Mouse (Mus musculus) ES-E14 (cell line): Measurements from ENCODE around the gene Nectin2.

ENCODE experiments used
- CHD2 ChIP-seq: IDR thresholded peaks from 2 replicates; pipeline ENCODE4 v1.6.1; 2014; ENCODE audit warnings: mild to moderate bottlenecking, low read depth, low read length, inconsistent platforms
- HCFC1 ChIP-seq: IDR thresholded peaks from 2 replicates; pipeline ENCODE4 v1.6.1; 2012; ENCODE audit warnings: low read length, inconsistent platforms, borderline replicate concordance; ENCODE audit not compliant: insufficient read depth
- MAFK ChIP-seq: IDR thresholded peaks from 2 replicates; pipeline ENCODE4 v1.6.1; 2014; ENCODE audit warnings: mild to moderate bottlenecking, low read depth, low read length, inconsistent platforms; ENCODE audit not compliant: insufficient read depth
- ZC3H11A ChIP-seq: IDR thresholded peaks from 2 replicates; pipeline ENCODE4 v1.6.1; 2012; ENCODE audit warnings: low read depth, mild to moderate bottlenecking, inconsistent platforms, low read length, borderline replicate concordance
- ZNF384 ChIP-seq: IDR thresholded peaks from 2 replicates; pipeline ENCODE4 v1.6.1; 2012; ENCODE audit warnings: low read depth, low read length, inconsistent platforms

DNA sequence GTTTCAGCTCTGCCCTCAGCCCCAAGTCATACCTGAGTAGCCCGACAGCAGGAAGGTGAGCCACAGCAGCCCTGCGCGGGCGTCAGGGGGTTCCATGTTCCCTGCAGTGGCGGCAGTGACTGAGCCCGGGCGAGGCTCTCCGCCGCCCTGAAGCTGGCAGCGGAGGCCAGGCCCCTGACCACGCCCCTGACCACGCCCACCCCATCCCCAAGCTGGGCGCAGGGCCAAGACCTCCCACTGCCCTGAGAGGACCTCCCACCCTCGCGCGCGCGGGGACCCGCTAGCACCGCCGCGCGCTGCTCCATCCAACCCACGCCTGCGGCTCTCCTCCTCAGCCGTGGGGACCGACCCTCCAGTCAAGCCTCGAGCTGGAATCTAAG, 20.1 kb upstream of the Nectin2 start:
- TF ChIP-seq CHD2 (no peak), MAFK (no peak), ZC3H11A (no peak), ZNF384 (no peak), HCFC1 (no peak)
